Mouse (Mus musculus): ENCODE measurements around the gene Tspoap1.
A peak's percentile ranks its signal among the peaks of the same experiment; 100 is the strongest.

Gene Tspoap1

GRCm38 (mm10) chr11:87760301-87761081, at the start of gene Tspoap1:
Tspoap1 (plus strand) TSS chr11:87760541.
- peak; percentile 85 to 87 for DNase-seq

- no peak for DNase-seq
Measured at GRCm38 (mm10) chr11:87712188-87712587, 48.2 kb upstream of the Tspoap1 start.

GRCm38 (mm10) chr11:87715999-87716398, 44.3 kb upstream of the Tspoap1 start:
- DNase-seq, result no peak

- DNase-seq, result no peak
Measured at GRCm38 (mm10) chr11:87719526-87719925, 40.8 kb upstream of the Tspoap1 start.

GRCm38 (mm10) chr11:87720324-87720723, 40.0 kb upstream of the Tspoap1 start:
- peak in 1 of 2 experiments; percentile 34 for DNase-seq

- DNase-seq, result no peak
Measured at GRCm38 (mm10) chr11:87720839-87721238, 39.5 kb upstream of the Tspoap1 start.

GRCm38 (mm10) chr11:87722168-87722567, 38.2 kb upstream of the Tspoap1 start:
- DNase-seq, result no peak

GRCm38 (mm10) chr11:87722891-87723290, 37.5 kb upstream of the Tspoap1 start:
- no peak for DNase-seq

GRCm38 (mm10) chr11:87725515-87725914, 34.8 kb upstream of the Tspoap1 start:
- no peak for DNase-seq

- DNase-seq, result no peak
Measured at GRCm38 (mm10) chr11:87725964-87726562, 34.3 kb upstream of the Tspoap1 start.

GRCm38 (mm10) chr11:87727021-87727420, 33.3 kb upstream of the Tspoap1 start:
- no peak for DNase-seq

- no peak for DNase-seq
Measured at GRCm38 (mm10) chr11:87727471-87727870, 32.9 kb upstream of the Tspoap1 start.

GRCm38 (mm10) chr11:87728850-87729592, 31.3 kb upstream of the Tspoap1 start:
- DNase-seq, result peak; percentile 53 to 64

GRCm38 (mm10) chr11:87729593-87730185, 30.7 kb upstream of the Tspoap1 start:
- no peak for DNase-seq

GRCm38 (mm10) chr11:87730652-87731310, 29.6 kb upstream of the Tspoap1 start:
- DNase-seq, result no peak

GRCm38 (mm10) chr11:87734346-87734745, 26.0 kb upstream of the Tspoap1 start:
- no peak for DNase-seq

- DNase-seq, result no peak
Measured at GRCm38 (mm10) chr11:87735691-87736090, 24.6 kb upstream of the Tspoap1 start.

GRCm38 (mm10) chr11:87736647-87737134, 23.6 kb upstream of the Tspoap1 start:
- peak; percentile 60 to 62 for DNase-seq

- peak; percentile 99 for DNase-seq
Measured at GRCm38 (mm10) chr11:87737175-87737740, 23.1 kb upstream of the Tspoap1 start, which contains the start of gene Supt4a. Supt4a (plus strand) TSS chr11:87737552.

- DNase-seq, result no peak
Measured at GRCm38 (mm10) chr11:87743691-87744090, 16.6 kb upstream of the Tspoap1 start.

GRCm38 (mm10) chr11:87744964-87745363, 15.4 kb upstream of the Tspoap1 start:
- DNase-seq, result no peak

Data from cerebellum, postnatal 14 days (tissue).